Mouse (Mus musculus) heart, embryonic 11.5 days (tissue): ENCODE measurements at regions not wholly inside any gene's neighbourhood (a gene's known extent, or its start where the extent isn't known, plus 50 kb on each side); places are given as distances from the start of the nearest gene placed in this dataset.

ENCODE experiments used
- ATAC-seq: fragments of 200-750 bp; cut with Nextera tagmentation; replicated peaks from 2 replicates; pipeline ENCODE4 v1.8.0; 2017; ENCODE audit warnings: moderate library complexity; ENCODE audit not compliant: insufficient number of reproducible peaks, low FRiP score, low TSS enrichment
- H3K27ac ChIP-seq: fragments of 300-500 bp; sonication (generic); 2 replicates; pipeline ENCODE4 v1.5.1; 2014; ENCODE audit warnings: mild to moderate bottlenecking, low read depth, low read length
- H3K27me3 ChIP-seq: fragments of 300-500 bp; sonication (generic); 2 replicates; pipeline ENCODE4 v1.6.1; 2014; ENCODE audit warnings: mild to moderate bottlenecking, low read length, mixed read lengths; ENCODE audit not compliant: control insufficient read depth, insufficient read depth
- H3K36me3 ChIP-seq: fragments of 300-500 bp; sonication (generic); 2 replicates; pipeline ENCODE4 v1.6.1; 2014; ENCODE audit warnings: mild to moderate bottlenecking, low read length, moderate library complexity, mixed read lengths; ENCODE audit not compliant: control insufficient read depth, insufficient read depth
- H3K4me1 ChIP-seq: fragments of 300-500 bp; sonication (generic); 2 replicates; pipeline ENCODE4 v1.6.1; 2014; ENCODE audit warnings: low read length; ENCODE audit not compliant: control insufficient read depth, insufficient read depth
- H3K4me2 ChIP-seq: fragments of 300-500 bp; sonication (generic); 2 replicates; pipeline ENCODE4 v1.6.1; 2014; ENCODE audit warnings: mild to moderate bottlenecking, moderate library complexity
- H3K4me3 ChIP-seq: fragments of 300-500 bp; sonication (generic); 2 replicates; pipeline ENCODE4 v1.5.1; 2014; ENCODE audit warnings: low read depth, low read length
- H3K9ac ChIP-seq: fragments of 300-500 bp; sonication (generic); 2 replicates; pipeline ENCODE4 v1.6.1; 2014; ENCODE audit warnings: mild to moderate bottlenecking, low read depth, low read length, moderate library complexity
- H3K9me3 ChIP-seq: fragments of 300-500 bp; sonication (generic); replicated peaks from 2 replicates; pipeline ENCODE4 v1.6.1; 2016; ENCODE audit warnings: low read length; ENCODE audit not compliant: control insufficient read depth
- WGBS: fragments of 180-500 bp; shearing (Covaris S2); extraction: QIAGEN DNeasy Blood & Tissue Kit; methylation state at CpG from one replicate; pipeline ENCODE4 v1.1.7; 2014; ENCODE audit not compliant: insufficient replicate concordance; 5-methylcytosine and 5-hydroxymethylcytosine counted together

DNA sequence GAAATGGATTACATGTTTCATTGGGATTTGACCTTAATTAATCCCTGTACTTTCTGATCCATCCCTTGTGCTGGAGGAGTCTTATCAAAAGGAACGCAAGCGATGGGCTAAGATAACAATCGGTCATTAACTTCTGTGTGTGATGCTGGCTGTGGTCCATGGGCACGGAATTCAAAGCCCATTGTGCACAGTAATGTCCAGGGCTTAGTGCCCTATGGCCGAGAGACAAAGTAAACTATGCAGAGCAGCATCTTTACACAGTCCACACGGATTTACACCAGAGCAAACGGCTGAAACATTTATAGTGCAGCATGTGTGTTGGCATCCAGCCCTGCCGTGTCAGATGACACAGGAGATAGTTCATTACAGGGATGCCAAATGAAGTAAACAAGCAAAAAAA, 171.4 kb upstream of the Tenm3 start:
- H3K4me2 ChIP-seq, result no peak overlapping the region
- no peaks in the 10 kb centered on the region for H3K27me3 ChIP-seq
- no peak overlapping the region for H3K4me3 ChIP-seq
- H3K27ac ChIP-seq, result no peak overlapping the region
- H3K36me3 ChIP-seq, result no peaks in the 10 kb centered on the region
- ATAC-seq, result no peak
- H3K9me3 ChIP-seq, result no peaks in the 10 kb centered on the region
- H3K4me1 ChIP-seq, result no peaks in the 10 kb centered on the region
- 67% methylated on average over 8 of the region's 8 CpGs for WGBS
- H3K9ac ChIP-seq, result no peak overlapping the region

DNA sequence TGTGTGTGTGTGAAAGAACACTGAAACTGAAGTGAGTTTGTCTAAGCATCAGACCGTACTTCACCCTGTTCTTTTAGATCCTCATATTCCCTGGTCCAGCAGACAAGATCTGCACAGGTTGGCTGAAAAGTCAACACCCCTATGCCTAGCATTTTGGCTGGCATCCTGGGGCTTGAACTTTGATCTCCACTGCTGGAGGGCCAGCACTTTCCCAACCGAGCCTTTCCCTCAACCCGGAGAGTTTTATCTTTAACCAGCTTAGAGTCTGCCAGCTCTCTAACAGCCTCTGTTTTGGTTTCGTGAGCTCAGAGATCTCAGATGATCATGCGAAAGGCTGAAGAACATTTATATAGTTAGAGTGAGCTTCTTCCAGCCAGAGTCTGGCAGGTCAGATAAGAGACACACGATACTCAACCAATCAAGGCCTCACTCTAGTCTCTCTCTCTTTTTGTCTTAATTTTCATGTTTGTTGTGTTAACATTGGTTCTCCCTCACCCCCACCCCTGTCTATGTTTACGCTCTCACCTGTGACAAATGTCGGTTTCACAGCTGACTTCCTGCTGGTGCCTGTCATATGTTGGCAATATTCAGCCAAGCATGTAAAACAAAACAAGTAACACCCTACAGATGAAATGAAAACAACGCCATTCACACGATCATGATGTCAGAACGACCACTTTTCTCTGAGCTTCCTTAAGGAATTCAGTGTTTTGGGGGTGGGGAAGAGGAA, 162.7 kb upstream of the Tenm3 start:
- Histone ChIP-seq H3K4me2 (no peak overlapping the region), H3K36me3 (no peaks in the 10 kb centered on the region), H3K9me3 (no peaks in the 10 kb centered on the region), H3K27me3 (no peaks in the 10 kb centered on the region), H3K27ac (no peak overlapping the region), H3K9ac (no peak overlapping the region), H3K4me3 (no peak overlapping the region), H3K4me1 (no peaks in the 10 kb centered on the region)
- no peak for ATAC-seq
- 46% methylated on average over 11 of the region's 11 CpGs for WGBS

DNA sequence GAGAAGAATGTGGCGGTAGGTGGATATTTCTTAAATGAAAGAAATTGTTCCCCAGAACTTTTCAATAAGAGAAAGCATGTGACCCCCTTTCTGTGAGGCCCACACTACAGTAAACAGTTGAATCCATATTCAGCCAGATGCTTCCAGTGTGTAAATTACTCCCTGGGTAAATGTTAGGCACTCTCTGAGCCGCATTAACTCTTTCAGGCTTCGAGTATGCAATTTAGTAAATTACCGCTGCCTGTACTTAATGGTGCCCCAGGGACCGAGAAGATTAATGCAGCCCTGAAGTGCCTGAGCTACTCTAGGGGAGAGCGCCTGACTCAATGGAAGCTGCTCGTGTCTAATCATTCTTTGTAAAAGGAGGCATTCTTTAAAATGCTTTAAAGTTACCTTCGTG, 137.9 kb upstream of the Tenm3 start:
- Histone ChIP-seq H3K36me3 (no peaks in the 10 kb centered on the region), H3K9me3 (no peaks in the 10 kb centered on the region; the same call in 1 of the 2 replicates), H3K4me2 (no peak overlapping the region), H3K27me3 (no peaks in the 10 kb centered on the region), H3K9ac (no peak overlapping the region), H3K4me1 (no peaks in the 10 kb centered on the region), H3K27ac (no peak overlapping the region), H3K4me3 (no peak overlapping the region)
- no peak for ATAC-seq
- 78% methylated on average over 8 of the region's 8 CpGs for WGBS

DNA sequence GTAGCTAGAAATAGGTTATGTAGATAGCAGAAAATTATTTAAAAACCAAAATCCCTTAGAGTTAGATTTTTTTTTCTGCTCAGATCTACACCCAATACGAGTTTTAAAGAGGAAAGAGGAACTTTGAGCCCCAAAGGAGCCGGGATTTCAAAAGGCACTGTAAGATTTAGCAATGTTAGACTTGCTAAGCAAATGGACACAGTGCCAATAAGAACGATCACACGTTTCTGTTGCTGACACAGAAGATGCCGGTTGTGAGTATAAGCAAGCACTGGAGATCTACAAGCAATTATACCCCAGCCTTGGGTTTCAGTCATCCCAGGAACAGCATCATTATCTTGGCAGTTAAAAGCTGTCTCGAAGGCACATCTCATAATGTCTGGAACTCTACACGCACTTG, 137.0 kb upstream of the Tenm3 start:
- H3K27me3 ChIP-seq, result no peaks in the 10 kb centered on the region
- no peak overlapping the region for H3K27ac ChIP-seq
- no peaks in the 10 kb centered on the region for H3K36me3 ChIP-seq
- H3K4me3 ChIP-seq, result no peak overlapping the region
- H3K9ac ChIP-seq, result no peak overlapping the region
- 82% methylated on average over 7 of the region's 7 CpGs for WGBS
- ATAC-seq, result no peak
- no peaks in the 10 kb centered on the region for H3K4me1 ChIP-seq
- no peak overlapping the region for H3K4me2 ChIP-seq
- H3K9me3 ChIP-seq, result no peaks in the 10 kb centered on the region; the same call in 1 of the 2 replicates

DNA sequence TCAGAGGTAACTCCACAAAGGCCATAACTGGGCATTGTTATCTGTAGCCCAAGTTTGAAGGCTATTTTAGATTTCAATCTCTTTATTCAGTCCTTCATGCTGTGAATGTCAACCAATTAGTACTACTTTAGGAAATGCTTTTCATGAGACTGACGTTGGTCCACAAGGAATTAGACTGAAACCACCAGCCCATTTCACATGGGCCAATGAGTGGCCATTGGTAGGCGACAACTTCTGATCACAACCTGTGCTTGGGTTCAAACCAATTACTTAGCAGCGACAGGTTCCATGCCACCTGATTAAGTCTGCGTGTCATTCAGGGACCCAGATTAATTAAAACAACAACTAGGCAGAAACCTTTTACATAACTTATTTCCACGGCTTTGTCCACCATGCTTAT, 126.9 kb upstream of the Tenm3 start:
- no peaks in the 10 kb centered on the region for H3K36me3 ChIP-seq
- no peak overlapping the region for H3K27ac ChIP-seq
- no peak for ATAC-seq
- H3K4me3 ChIP-seq, result no peak overlapping the region
- H3K9ac ChIP-seq, result no peak overlapping the region
- H3K4me2 ChIP-seq, result no peak overlapping the region
- H3K27me3 ChIP-seq, result no peaks in the 10 kb centered on the region
- WGBS, result 79% methylated on average over 5 of the region's 5 CpGs
- no peaks in the 10 kb centered on the region for H3K4me1 ChIP-seq
- H3K9me3 ChIP-seq, result no peaks in the 10 kb centered on the region

DNA sequence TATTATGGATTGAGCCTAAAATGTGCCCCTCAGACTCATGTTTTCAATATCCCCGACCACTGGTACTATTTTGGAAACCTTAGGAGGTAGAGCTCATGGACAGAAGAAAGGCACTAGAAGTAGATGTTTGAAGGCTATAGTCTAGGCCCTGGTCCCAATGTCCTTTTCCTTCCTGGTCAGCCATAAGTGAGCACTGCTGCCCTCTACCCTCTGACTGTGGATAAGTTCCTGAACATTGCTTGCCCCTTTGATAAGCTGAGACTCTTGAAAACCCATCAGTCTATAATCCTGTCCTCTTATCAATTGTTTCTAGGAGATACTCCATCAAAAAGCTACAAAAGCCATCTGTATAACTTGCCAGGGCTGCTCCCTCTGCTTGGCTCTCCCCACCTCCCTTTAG, 121.2 kb upstream of the Tenm3 start:
- H3K4me1 ChIP-seq, result no peaks in the 10 kb centered on the region
- H3K4me2 ChIP-seq, result no peak overlapping the region
- no peak overlapping the region for H3K9ac ChIP-seq
- no peak for ATAC-seq
- H3K27ac ChIP-seq, result no peak overlapping the region
- no peaks in the 10 kb centered on the region for H3K27me3 ChIP-seq
- H3K9me3 ChIP-seq, result no peaks in the 10 kb centered on the region
- 67% methylated on average over 1 of the region's 1 CpGs for WGBS
- no peak overlapping the region for H3K4me3 ChIP-seq
- no peaks in the 10 kb centered on the region for H3K36me3 ChIP-seq

DNA sequence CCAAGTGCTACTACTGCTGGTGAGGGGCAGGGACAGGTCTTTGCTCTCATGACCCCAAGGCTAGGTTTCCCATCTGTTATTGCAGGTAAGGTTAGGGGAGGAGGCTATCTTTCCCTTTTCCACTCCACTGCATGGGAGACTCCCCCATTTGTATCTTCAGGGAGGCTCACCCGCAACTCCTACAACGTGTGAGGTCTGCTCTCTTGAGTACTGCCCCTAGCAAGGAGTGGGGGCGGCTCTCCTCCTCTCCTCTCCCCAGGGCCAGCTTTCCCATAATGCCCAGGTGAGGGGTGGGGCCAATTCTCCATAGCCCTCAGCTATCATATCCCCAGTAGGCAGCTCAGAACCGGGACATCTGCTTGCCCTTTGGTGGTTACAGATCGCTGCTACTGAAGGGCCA, 113.9 kb upstream of the Tenm3 start:
- no peak for ATAC-seq
- H3K27me3 ChIP-seq, result no peaks in the 10 kb centered on the region
- H3K27ac ChIP-seq, result no peak overlapping the region
- no peaks in the 10 kb centered on the region for H3K9me3 ChIP-seq
- H3K36me3 ChIP-seq, result no peaks in the 10 kb centered on the region
- H3K4me2 ChIP-seq, result no peak overlapping the region
- WGBS, result 69% methylated on average over 5 of the region's 5 CpGs
- no peak overlapping the region for H3K9ac ChIP-seq
- H3K4me1 ChIP-seq, result no peaks in the 10 kb centered on the region
- H3K4me3 ChIP-seq, result no peak overlapping the region

DNA sequence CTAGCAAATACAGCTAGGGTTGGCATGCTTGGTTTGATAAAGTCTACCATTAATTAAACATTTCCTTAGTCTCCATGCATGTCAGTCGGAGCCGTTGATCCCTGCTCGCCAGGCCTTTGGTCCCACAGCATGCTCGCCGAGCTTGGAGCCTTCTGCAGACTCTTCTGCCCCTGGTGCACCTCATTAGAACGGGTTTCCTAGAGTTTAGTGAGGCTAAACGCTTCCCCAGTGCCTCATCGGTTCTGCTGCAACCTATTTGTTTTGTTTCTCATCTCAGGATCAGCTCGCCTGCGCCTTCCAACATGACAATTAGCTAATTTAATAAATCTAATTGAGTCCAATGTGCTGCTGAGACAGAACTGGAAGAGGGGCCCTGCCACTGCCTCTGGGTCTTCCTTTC, 107.7 kb upstream of the Tenm3 start:
- WGBS, result 79% methylated on average over 10 of the region's 10 CpGs
- Histone ChIP-seq H3K27ac (no peak overlapping the region), H3K27me3 (no peaks in the 10 kb centered on the region), H3K36me3 (no peaks in the 10 kb centered on the region), H3K9me3 (no peaks in the 10 kb centered on the region), H3K4me1 (no peaks in the 10 kb centered on the region), H3K4me2 (no peak overlapping the region), H3K4me3 (no peak overlapping the region), H3K9ac (no peak overlapping the region)
- ATAC-seq, result no peak

DNA sequence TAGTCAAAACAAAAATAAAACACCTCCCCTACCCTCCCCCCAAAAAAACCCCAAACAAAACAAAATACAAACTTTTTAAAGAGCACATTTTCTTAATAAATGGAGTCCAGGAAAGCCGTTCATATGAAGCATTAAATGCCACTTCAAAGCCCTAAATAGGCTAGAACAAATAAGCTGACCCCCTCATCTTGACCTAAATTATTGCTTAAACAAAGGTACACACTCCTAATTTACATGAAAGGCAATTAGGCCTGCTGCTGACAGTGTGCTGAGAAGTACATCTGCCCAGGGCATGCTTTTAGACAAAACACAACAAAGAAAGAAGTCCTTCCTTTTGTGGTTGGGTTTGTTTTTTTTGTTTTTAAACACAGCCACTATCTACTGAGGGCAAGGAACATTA, 100.4 kb upstream of the Tenm3 start:
- Histone ChIP-seq H3K4me3 (no peak overlapping the region), H3K27ac (no peak overlapping the region), H3K4me2 (no peak overlapping the region), H3K9me3 (no peaks in the 10 kb centered on the region), H3K4me1 (no peaks in the 10 kb centered on the region), H3K27me3 (no peaks in the 10 kb centered on the region), H3K36me3 (no peaks in the 10 kb centered on the region), H3K9ac (no peak overlapping the region)
- WGBS, result 63% methylated on average over 1 of the region's 1 CpGs
- ATAC-seq, result no peak
